Mouse (Mus musculus): ENCODE data around the gene Tmem205.

GRCm38 (mm10) chr9:21918692-21919384 is 8.5 kb downstream of the Tmem205 start:
- no peak for TF ChIP-seq CTCF (IDR thresholded peaks at IDR 0.05; ENCODE audit: borderline replicate concordance, insufficient read depth, low read length)
- no peak for TF ChIP-seq POLR2A (IDR thresholded peaks at IDR 0.05; ENCODE audit: low read depth, low read length)

All from embryonic fibroblast, embryonic 13.5 days (primary cell).